Mouse (Mus musculus) gastrocnemius, postnatal 36 days (tissue): ENCODE results near the gene Gm21973. TPM values are rescaled to one million over a fixed set of nuclear protein-coding genes. Genes with fewer than 3 reads are reported as not detected.

Experiments used
- DNase-seq, 2 experiments: peaks; one replicate each; pipeline ENCODE4 v3.0.0; 2022
- intact Hi-C: fragments of 180-260 bp; cut with DNase I; formaldehyde crosslinking; loops from one replicate; pipeline ENCODE4 v1.15.1; 2025
- total RNA-seq, 2 experiments: library from RNA; stranded (reverse); gene quantifications; 2 replicates each; pipeline ENCODE4 v1.2.3; 2021

The Gm21973 gene
- total RNA-seq, 2 experiments from 2014 or later = not detected

DNA sequence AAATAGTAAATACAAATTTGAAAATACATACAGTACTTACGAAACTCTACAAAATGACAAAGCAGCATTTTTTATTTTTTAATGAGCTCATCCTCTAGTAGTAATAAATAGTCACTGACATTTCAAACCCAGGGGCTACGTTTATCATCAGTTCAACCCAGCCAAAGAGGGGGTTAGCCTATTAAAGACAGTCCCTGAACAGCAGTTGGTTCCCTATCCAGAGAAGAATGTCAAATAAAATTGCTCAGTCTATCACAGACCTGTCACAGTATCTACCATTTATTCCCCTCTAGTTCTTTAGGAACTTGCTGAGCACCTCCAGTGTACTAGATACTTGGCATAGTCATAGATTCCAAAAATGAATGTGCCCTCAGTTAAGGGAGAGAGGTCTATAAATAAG lies 62.1 kb downstream of the Gm21973 start:
- intact Hi-C loops = no loop called here
- no peak for DNase-seq

GRCm38 (mm10) chr15:10399795-10400194 lies 74.6 kb downstream of the Gm21973 start:
- intact Hi-C loops = no loop called here
- no peak for DNase-seq

GRCm38 (mm10) chr15:10400415-10400814 lies 75.2 kb downstream of the Gm21973 start:
- intact Hi-C loops = no loop called here
- DNase-seq = no peak

- intact Hi-C loops = no loop called here
- DNase-seq = no peak
Observed at GRCm38 (mm10) chr15:10409842-10410241, 84.7 kb downstream of the Gm21973 start.

- no peak for DNase-seq
- intact Hi-C loops = no loop called here
Observed at GRCm38 (mm10) chr15:10410881-10411280, 85.7 kb downstream of the Gm21973 start.

- DNase-seq = no peak
- intact Hi-C loops = no loop called here
Observed at GRCm38 (mm10) chr15:10413656-10414055, 88.5 kb downstream of the Gm21973 start.

DNA sequence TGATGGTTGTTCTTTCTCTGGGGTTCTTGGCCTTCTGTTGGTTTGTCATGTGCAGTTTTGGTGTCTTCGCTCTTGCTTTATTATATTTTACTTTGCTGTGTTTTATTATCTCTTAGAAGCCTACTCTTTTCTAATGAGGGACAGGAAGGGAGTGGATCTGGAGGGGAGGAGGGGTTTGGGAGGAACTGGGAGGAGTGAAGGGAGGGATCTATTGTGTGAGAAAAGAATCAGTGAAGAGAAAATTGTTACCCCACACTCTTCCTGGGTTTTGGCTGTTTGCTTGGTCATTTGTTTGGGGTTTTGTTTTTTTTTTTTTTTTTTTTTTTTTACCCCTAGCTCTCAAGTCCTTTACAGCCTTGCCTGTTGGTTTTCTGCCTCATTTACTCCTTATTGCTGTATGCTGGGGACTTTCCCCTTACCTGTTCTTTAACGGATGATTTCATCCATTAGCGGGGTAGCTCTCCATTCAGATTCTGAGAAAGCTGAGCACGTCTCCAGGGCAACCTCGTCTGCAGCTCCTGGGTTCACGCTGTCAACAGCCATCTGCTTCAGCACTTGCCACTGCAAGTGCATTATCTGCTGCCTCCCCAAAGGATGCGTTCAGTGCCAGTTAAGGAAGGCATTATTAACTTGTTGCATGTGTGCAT lies 96.1 kb downstream of the Gm21973 start:
- intact Hi-C loops = no loop called here
- no peak for DNase-seq

GRCm38 (mm10) chr15:10421785-10422144 lies 96.6 kb downstream of the Gm21973 start:
- no peak for DNase-seq

More at GRCm38 (mm10) chr15:10421785-10422144, 96.6 kb downstream of the Gm21973 start:
- intact Hi-C loops = no loop called here

Other genes starting within 250 kb of the Gm21973 start
- gene Prlr, start 148.1 kb upstream of the Gm21973 start, total RNA-seq = under 1 TPM; 0.10 to 0.26 TPM
- not detected for gene Agxt2, start 33.2 kb downstream of the Gm21973 start, total RNA-seq
- 10 to 100 TPM; 53.6 to 61.4 TPM for gene Dnajc21, start 145.1 kb downstream of the Gm21973 start, total RNA-seq
- 10 to 100 TPM; 15.2 to 17.6 TPM for gene Brix1, start 160.6 kb downstream of the Gm21973 start, total RNA-seq
- gene Rad1, start 160.6 kb downstream of the Gm21973 start, total RNA-seq = 1 to 10 TPM; 4.5 to 5.0 TPM
- not detected for gene Ttc23l, start 233.3 kb downstream of the Gm21973 start, total RNA-seq